Mouse (Mus musculus) myocyte (in vitro differentiated cells): ENCODE results near the gene 1700001C19Rik. TPM values are rescaled to one million over a fixed set of nuclear protein-coding genes. Genes with fewer than 3 reads are reported as not detected.

Experiments used
- H3K27me3 ChIP-seq: one replicate; pipeline ENCODE4 v1.6.1; 2011; ENCODE audit not compliant: control insufficient read depth, insufficient read depth, insufficient read length
- H3K36me3 ChIP-seq: one replicate; pipeline ENCODE4 v1.6.1; 2011; ENCODE audit not compliant: control insufficient read depth, insufficient read depth
- H3K4me2 ChIP-seq: one replicate; pipeline ENCODE4 v1.6.1; 2011; ENCODE audit warnings: low read depth, control low read depth
- H3K4me3 ChIP-seq: one replicate; pipeline ENCODE4 v1.5.1; 2011; ENCODE audit warnings: mild to moderate bottlenecking, control low read depth, moderate library complexity
- H3K79me2 ChIP-seq: one replicate; pipeline ENCODE4 v1.6.1; 2011; ENCODE audit not compliant: control insufficient read depth, insufficient read depth
- H3ac ChIP-seq: one replicate; pipeline ENCODE4 v1.6.1; 2011; ENCODE audit not compliant: control insufficient read depth, insufficient read length
- CEBPB ChIP-seq: IDR thresholded peaks from 2 replicates; pipeline ENCODE4 v1.6.1; 2011; ENCODE audit warnings: mild to moderate bottlenecking, moderate library complexity; ENCODE audit not compliant: poor library complexity, insufficient read depth, severe bottlenecking
- E2F4 ChIP-seq: IDR thresholded peaks from one replicate; pipeline ENCODE4 v1.6.1; 2011; ENCODE audit warnings: mild to moderate bottlenecking, control low read depth, moderate library complexity; ENCODE audit not compliant: insufficient read depth
- MAX ChIP-seq: IDR thresholded peaks from one replicate; pipeline ENCODE4 v1.6.1; 2011; ENCODE audit warnings: low read depth, mild to moderate bottlenecking, control low read depth
- MYOD1 ChIP-seq, 3 experiments: IDR thresholded peaks; one replicate each; pipeline ENCODE4 v1.6.1; 2011; ENCODE audit warnings: control low read depth in 2 of 3, low read depth in 2 of 3, mild to moderate bottlenecking in 2 of 3, moderate library complexity in 1 of 3; ENCODE audit not compliant: insufficient read length in 2 of 3, control insufficient read depth in 1 of 3
- MYOG ChIP-seq, 3 experiments: IDR thresholded peaks; one replicate each; pipeline ENCODE4 v1.6.1; 2011; ENCODE audit warnings: control low read depth in 2 of 3, low read depth in 2 of 3, mild to moderate bottlenecking in 2 of 3; ENCODE audit not compliant: insufficient read length in 2 of 3, control insufficient read depth in 1 of 3, insufficient read depth in 1 of 3
- POLR2A ChIP-seq: IDR thresholded peaks from one replicate; pipeline ENCODE4 v1.6.1; 2011; ENCODE audit warnings: low read depth, mild to moderate bottlenecking, control low read depth, moderate library complexity; ENCODE audit not compliant: insufficient read length
- POLR2AphosphoS2 ChIP-seq: IDR thresholded peaks from one replicate; pipeline ENCODE4 v1.6.1; 2011; ENCODE audit warnings: low read depth, control low read depth; ENCODE audit not compliant: insufficient read length
- REST ChIP-seq: IDR thresholded peaks from one replicate; pipeline ENCODE4 v1.6.1; 2011; ENCODE audit warnings: mild to moderate bottlenecking, control low read depth, moderate library complexity; ENCODE audit not compliant: insufficient read depth, insufficient read length
- SRF ChIP-seq: IDR thresholded peaks from one replicate; pipeline ENCODE4 v1.6.1; 2011; ENCODE audit warnings: low read depth; ENCODE audit not compliant: control insufficient read depth, insufficient read length
- TCF12 ChIP-seq: IDR thresholded peaks from one replicate; pipeline ENCODE4 v1.6.1; 2011; ENCODE audit warnings: mild to moderate bottlenecking, control low read depth; ENCODE audit not compliant: poor library complexity, insufficient read depth, severe bottlenecking
- TCF3 ChIP-seq: IDR thresholded peaks from one replicate; pipeline ENCODE4 v1.6.1; 2011; ENCODE audit warnings: low read depth, control low read depth; ENCODE audit not compliant: insufficient read length
- USF1 ChIP-seq: IDR thresholded peaks from one replicate; pipeline ENCODE4 v1.6.1; 2011; ENCODE audit warnings: low read depth, mild to moderate bottlenecking, control low read depth, moderate library complexity
- polyA plus RNA-seq: library from polyadenylated mRNA; unstranded; fragments of >200 nt; fragmentation: generic; extraction: Trizol; gene quantifications from one replicate; pipeline ENCODE4 v1.2.1, GENCODE M21; 2012; ENCODE audit warnings: missing spikeins

1700001C19Rik gene
- not detected for polyA plus RNA-seq

DNA sequence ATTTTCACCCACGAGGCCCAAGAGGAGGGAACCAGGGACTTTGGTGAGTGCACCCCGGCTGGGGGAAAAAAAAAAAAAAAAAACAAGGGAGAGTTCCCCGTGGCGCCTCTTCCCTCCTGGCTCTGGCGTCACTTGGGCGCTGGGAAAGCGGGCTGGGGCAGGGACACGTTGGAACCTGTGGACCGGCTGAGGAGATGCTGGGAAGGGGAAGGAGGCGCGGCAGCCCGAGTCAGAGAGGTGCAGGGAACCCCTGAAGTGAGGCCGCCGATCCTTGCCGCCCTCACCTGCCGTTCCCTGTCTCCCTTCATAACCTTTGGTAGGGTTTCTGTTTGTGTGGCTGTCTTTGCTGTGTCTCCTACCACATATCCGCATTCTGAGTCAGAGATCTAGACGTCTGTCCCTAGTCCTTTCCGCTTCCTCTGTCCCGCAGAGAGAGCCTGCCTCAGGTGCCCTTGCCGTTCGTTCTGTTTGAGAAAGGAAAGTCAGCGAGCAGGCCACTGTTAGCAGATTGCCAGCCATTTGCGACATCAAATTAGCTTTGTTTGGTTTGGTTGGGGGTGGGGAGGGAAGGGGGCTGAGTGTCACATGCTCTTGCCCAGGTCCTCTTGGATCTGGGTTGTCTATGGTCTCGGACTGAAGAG lies at the start of gene 1700001C19Rik:
Gene 1700001C19Rik, minus strand, starts transcription at position 470 of the 641 bp plus-strand sequence.
- H3K36me3 ChIP-seq = no peaks in the 10 kb centered on the region
- no peak for TF ChIP-seq POLR2AphosphoS2
- H3K4me3 ChIP-seq = no peak within 1 kb of the TSS
- peaks cover 30% of the 10 kb centered on the region for H3K27me3 ChIP-seq
- no peaks in the 10 kb centered on the region for H3K79me2 ChIP-seq
- H3ac ChIP-seq = no peak within 1 kb of the TSS
- H3K4me2 ChIP-seq = peak within 1 kb of the TSS; percentile 34

DNA sequence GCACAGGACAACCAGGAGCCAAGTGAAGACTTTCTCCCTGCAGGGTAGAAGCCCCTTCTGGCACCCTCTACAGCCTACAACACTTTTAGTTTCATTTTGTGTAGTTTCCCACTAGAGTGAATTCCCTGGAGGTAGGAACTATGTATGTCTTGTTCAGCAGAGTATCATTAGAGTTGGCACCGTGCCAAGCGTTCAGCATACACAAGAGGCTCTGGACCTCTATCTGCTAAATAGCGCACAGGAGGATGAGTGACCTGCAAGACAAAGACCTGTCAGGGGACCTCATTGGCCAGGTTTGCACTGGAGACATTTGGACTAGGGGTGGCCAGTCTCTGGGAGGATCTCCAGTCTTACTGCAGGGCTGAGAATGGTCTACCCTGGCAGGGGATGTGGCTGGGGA lies 48.6 kb upstream of the 1700001C19Rik start:
- TF ChIP-seq USF1 (no peak), E2F4 (no peak), TCF3 (no peak), REST (no peak)
- no peaks in the 10 kb centered on the region for H3K27me3 ChIP-seq
- no peak overlapping the region for H3K4me2 ChIP-seq
- no peaks in the 10 kb centered on the region for H3K79me2 ChIP-seq
- H3K4me3 ChIP-seq = no peak overlapping the region
- no peak overlapping the region for H3ac ChIP-seq
- peaks cover 6% of the 10 kb centered on the region for H3K36me3 ChIP-seq

DNA sequence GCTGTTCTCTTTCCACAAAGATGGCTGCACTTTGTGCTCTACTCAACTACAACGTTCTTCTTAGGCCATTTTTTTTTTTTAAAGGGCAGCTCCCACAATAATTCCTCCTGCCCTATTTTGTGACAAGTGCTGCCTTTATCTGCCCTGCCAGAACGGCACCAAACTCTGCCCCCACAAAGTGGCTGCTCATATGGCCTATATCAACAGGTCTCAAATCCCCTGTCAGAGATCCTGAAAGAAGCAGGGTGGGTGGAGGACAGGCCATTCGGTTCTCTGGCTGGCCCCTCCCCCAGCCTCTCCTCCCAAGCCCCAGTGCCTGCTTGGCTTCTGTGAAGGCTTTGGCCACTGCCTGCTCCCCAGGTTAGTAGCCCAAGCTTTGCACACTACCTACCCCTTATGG lies 47.8 kb upstream of the 1700001C19Rik start:
- TF ChIP-seq SRF (no peak), MYOG (IDR thresholded peaks at IDR 0.05; ENCODE audit: control insufficient read depth in 1 of 3, insufficient read depth in 1 of 3, insufficient read length in 2 of 3, low read depth in 2 of 3) (no peak), TCF3 (no peak), POLR2A (no peak), TCF12 (no peak), CEBPB (no peak), MYOD1 (IDR thresholded peaks at IDR 0.05; ENCODE audit: control insufficient read depth in 1 of 3, insufficient read length in 2 of 3, low read depth in 2 of 3) (no peak), REST (no peak), E2F4 (no peak), POLR2AphosphoS2 (no peak)
- Histone ChIP-seq H3K4me3 (no peak overlapping the region), H3K36me3 (no peaks in the 10 kb centered on the region), H3ac (no peak overlapping the region), H3K79me2 (no peaks in the 10 kb centered on the region), H3K4me2 (peak overlapping the region; percentile 4), H3K27me3 (no peaks in the 10 kb centered on the region)

DNA sequence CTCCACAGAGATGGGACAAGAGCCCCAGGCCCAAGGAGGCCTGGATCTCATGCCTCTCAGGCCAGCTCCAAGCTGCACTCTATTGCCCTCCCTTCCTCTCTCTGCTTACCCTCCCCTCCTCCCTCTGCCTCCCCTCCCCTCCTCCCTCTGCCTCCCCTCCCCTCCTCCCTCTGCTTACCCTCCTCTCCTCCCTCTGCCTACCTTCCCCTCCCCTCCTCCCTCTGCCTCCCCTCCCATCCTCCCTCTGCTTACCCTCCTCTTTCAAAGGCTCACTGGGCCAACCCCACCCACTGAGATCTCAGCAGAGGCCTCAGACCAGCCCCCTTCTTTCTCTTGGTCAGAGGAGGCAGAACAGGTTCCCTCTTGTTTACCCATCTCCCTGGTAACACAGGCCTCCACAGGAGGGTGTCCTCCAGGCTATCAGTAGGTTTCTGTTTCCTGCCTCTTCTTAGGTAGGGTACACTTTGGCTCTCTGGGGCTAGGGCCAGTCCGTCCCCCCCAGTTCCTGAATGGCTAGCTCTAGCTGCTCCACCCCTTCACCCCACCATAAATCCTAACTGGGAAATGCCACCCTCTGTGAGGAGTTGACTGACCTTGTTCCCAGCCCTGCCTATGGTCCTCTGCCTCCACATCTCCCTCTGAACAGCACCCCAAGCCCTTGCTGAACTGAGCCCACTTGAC lies 47.2 kb upstream of the 1700001C19Rik start:
- Histone ChIP-seq H3ac (no peak overlapping the region), H3K79me2 (no peaks in the 10 kb centered on the region), H3K4me3 (no peak overlapping the region), H3K27me3 (no peaks in the 10 kb centered on the region), H3K4me2 (peak overlapping the region; percentile 4), H3K36me3 (no peaks in the 10 kb centered on the region)
- TF ChIP-seq REST = no peak
- no peak for TF ChIP-seq E2F4
- TF ChIP-seq MAX = no peak
- TF ChIP-seq POLR2AphosphoS2 = no peak
- no peak for TF ChIP-seq SRF
- no peak for TF ChIP-seq POLR2A

DNA sequence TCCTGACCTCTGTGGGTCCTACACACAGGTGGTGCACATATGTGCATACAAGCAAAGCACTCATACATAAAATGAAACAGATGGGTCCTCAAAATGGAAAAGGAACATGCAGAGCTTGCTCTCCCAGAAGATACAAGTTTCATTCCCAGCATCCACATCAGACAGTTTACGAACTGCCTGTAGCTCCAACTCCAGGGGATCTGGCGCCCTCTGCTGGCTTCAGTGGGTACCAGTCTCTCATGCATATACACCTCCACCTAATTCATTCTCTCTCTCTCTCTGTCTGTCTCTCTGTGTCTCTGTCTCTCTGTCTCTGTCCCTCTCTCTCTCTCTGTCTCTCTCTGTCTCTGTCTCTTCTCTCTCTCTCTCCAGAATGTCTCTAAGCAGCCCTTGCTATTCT lies 45.2 kb upstream of the 1700001C19Rik start:
- no peaks in the 10 kb centered on the region for H3K27me3 ChIP-seq
- no peak overlapping the region for H3ac ChIP-seq
- no peak overlapping the region for H3K4me3 ChIP-seq
- no peaks in the 10 kb centered on the region for H3K79me2 ChIP-seq
- no peaks in the 10 kb centered on the region for H3K36me3 ChIP-seq
- TF ChIP-seq TCF12 (no peak), TCF3 (no peak), SRF (no peak), E2F4 (no peak), MAX (no peak), MYOG (IDR thresholded peaks at IDR 0.05; ENCODE audit: control insufficient read depth in 1 of 3, insufficient read depth in 1 of 3, insufficient read length in 2 of 3, low read depth in 2 of 3) (no peak), USF1 (no peak), MYOD1 (IDR thresholded peaks at IDR 0.05; ENCODE audit: control insufficient read depth in 1 of 3, insufficient read length in 2 of 3, low read depth in 2 of 3) (no peak), POLR2AphosphoS2 (no peak), CEBPB (no peak), REST (no peak), POLR2A (no peak)
- no peak overlapping the region for H3K4me2 ChIP-seq
